Mouse (Mus musculus) adrenal gland, adult 8-10 months (tissue): ENCODE results near the gene Stkld1. TPM values are rescaled to one million over a fixed set of nuclear protein-coding genes. Genes with fewer than 3 reads are reported as not detected.
"Not testable (repeated sequence)": the region's sequence is repeated elsewhere in the genome, so short reads cannot be mapped to it uniquely, and the experiment has no call there.

Experiments
- DNase-seq: peaks from one replicate; pipeline ENCODE4 v3.0.0; 2022
- total RNA-seq, 4 experiments: library from RNA; stranded (reverse); gene quantifications; 2 replicates each; pipeline ENCODE4 v1.2.4; 2022

Stkld1 gene
- total RNA-seq = under 1 TPM in 2 of 4 experiments, not detected in 2; 0.75 to 0.77 TPM

DNA sequence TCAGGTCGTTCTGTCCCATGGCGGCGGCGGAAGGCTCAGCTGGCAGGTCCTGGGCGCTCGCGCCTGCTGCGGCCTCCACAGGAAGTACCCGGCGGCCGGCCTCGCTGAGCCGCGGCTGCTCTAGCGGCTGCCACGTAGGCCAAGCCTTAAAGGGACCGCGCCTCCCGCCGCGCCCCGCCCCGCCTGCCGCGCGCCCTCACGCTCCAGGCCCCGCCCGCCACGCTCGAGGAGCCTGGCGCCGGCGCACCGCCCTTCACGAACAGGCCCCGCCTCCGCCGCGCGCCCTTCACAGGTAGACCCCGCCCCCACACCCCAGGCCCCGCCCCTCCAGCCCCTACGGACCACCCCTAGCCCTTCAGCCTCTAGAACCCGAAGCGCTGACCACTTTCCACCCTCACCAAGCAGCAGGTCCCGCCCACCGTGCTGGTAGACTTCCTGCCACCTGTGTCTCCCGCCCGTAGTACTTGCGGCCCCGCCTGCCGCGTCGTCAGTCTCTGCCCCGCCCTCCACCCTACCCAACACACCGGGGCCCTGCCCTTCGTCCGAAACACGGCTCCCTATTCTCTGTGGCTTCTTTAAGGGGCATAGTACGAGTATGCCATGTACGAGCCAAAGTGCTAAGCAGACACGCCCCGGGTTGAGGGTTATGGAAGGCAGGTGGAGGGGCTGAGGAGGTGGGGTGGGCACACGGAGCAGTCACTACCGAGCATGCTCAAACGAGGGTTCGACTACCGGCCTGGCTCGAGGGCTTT is at the start of gene Stkld1, which contains the start of gene Surf4:
TSS of gene Stkld1 (plus strand) at position 744 of the 752 bp plus-strand sequence.
TSS of gene Surf4 (minus strand) at position 625 of the 752 bp plus-strand sequence.
- peak; percentile 93 for DNase-seq

DNA sequence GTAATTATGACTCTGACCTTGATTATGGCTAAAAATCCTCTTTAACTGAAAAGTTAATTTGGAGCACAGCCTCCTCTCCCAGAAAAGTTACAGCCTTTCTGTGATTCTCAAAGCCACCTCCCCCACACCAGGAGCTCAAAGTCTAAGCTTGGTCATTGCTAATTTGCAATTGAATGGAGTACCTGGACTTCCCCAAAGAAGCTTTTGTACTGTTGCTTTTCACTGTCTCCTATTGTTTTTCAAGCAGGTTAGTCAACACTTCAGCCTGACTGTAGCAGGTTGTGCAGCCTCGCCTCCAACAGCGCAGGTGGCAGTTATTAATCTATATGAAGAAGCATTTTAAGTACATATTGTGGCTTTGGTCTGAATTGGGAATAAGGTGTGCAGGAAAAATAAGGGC is 48.3 kb upstream of the Stkld1 start:
- DNase-seq = not testable (repeated sequence)

DNA sequence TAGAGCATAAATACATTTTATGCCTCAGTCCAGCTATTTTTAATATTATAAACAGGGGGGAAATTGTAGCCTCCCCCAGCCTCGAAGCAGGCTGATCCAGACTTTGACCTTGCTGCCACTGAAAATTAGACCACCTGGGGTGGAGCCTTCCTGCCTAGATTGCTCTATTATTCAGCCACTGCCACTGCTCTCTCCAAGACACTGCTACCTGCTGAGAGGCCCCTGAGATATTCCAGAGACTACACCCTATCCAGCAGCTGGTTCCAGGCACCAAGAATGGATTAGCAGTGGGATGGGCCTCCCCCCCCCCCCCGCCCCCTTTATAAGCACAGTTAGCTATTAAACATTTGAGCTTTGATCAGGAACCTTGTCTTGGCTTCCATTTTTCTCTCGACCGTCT is 47.7 kb upstream of the Stkld1 start:
- not testable (repeated sequence) for DNase-seq

DNA sequence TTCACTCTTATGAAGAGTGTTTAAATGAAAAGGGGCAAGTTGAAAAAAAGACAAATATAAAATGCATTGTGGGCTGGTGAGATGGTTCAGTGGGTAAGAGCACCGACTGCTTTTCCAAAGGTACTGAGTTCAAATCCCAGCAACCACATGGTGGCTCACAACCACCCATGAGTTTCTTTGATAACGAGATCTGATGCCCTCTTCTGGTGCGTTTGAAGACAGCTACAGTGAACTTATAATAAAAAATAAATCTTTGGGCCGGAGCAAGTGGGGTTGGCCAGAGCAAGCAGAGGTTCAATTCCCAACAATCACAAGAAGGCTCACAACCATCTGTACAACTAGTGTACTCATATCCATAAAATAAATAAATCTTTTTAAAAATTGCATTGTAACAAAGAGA is 37.9 kb upstream of the Stkld1 start:
- no peak for DNase-seq

DNA sequence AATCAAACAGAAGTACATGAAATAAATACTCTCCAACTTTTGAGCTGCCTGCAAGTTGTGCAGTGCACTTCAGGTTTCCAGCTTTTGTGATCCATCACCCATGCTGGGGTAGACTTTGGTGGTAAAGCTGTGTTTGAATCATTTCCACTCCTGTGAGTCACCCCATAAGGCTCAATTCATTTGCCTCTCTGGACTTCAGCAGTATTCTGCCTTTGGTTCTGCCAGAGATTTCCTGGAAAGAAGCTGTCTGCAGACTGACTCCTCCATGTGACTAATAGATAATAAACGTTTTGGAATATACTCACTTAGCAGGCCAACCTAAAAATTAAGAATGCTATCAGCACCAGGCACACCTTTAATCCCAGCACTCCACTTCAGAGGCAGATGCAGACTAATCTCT is 33.1 kb upstream of the Stkld1 start:
- no peak for DNase-seq

DNA sequence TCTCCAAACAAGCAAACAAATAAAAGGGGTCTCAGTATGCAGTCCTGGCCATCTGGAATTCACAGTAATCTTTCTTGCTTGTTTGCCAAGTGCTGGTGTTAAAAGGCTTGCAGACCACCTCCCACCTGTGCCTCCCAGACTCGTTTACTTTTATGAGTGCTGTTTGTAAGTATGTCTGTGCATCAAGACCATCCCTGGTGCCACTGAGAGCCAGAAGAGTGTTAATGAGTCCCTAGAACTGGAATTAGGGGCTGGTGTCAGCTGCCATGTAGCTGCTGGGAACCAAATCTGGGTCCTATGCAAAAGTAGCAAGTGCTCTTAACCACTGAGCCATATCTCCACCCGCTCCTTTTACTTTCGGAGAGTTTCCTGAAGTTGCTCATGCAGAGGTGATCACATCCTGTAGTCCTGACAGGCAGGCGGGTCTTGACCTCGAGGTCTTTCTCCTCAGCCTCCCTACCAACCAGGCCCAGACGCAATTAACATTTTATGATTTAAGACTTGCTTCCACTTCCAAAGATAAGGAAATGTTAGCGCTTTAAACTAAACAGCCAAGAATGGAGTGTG is 31.9 kb upstream of the Stkld1 start:
- no peak for DNase-seq

DNA sequence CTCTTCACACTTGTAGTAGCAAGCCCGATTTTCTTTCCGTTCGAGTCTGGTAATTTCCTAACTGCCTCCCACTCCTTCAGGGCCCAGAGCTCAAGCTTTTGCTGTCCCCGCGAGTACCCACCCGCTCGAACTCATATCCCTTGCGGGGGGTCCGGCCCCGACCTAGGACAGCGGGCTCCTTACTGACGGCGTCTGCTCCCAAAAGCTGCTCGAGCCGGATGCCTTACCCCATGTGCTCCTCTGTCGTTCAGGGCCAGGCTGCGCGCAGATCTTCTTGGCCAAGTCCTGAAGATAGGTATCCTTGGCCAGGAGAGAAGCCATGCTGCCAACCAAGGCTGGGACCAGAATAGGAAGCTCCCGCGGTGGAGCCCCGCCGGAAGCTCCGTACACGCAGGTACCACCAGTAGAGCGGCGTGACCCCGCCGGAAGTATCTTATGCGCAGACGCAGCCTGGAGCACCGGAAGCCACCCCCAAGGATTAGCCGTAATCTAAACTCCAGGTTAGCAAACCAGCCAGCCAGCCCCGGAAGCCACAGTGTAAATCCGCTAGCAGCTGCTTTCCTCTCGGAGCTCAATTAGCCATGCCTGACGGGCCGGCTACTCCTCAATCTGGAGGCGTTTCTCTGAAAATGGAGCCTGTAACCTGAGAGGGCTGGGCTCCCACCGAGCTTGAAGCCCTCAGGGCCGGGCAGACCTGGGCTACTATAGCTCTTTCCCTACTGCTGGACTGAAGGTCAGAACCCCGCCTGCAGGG is 31.2 kb upstream of the Stkld1 start, which contains the start of gene Surf6:
TSS of gene Surf6 (minus strand) at position 413 of the 754 bp plus-strand sequence.
- DNase-seq = peak; percentile 96

DNA sequence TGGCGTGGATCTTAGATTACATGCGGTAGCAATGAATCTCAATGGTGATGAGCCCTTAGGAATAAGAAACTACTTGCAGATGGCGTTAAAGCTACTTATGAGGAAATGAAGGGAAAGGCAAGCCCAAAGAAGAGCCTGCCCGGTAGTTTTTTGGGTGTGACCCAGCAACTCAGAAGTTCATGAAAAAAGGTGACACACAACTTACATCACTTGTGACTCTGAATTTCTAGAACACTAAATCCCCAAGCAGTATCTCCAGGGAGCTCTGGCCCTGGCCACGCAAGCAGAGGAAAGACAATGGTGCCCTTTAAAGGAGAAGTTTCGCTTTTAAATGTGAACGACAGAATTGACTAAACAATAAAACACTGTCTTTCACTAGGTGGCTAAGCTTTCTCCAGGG is 30.5 kb upstream of the Stkld1 start:
- DNase-seq = no peak

DNA sequence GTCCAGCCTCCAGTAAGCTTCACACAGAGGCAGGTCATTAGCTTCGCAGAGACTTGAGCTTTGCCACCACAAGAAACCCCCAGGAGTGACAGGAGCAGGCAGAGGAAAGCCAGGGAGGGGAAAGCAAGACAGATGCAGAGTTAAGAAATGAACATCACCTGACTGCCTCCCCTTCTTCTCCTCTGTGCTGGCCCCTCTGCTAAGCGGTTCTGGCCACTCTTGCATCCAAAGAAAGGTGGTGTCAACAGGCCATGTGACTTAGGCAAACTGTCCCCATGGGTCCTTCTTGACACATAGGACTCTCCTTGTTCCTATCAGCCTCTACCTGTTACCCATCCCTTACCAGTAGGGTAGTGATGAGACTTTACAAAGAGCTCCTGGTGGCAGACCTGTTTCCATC is 27.9 kb upstream of the Stkld1 start:
- DNase-seq = no peak

DNA sequence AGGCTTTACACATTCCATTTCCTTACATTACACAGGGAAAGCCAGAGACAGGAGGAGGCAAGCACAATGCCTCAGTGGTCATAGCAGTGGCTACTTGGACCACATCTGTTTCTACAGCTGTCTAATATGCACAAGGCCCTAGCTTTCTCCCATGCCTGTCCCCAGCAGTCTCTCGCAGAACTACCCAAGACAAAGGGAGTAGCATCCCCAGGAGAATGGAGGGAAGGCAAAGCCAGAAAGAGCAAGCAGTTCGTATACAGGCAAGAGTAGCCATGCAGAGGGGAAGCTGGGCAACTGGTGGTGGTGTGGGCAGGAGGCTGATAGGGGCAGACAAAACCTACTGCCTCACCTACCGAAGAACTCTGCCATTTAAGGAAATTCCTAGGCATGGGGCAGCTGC is 27.4 kb upstream of the Stkld1 start:
- no peak for DNase-seq

DNA sequence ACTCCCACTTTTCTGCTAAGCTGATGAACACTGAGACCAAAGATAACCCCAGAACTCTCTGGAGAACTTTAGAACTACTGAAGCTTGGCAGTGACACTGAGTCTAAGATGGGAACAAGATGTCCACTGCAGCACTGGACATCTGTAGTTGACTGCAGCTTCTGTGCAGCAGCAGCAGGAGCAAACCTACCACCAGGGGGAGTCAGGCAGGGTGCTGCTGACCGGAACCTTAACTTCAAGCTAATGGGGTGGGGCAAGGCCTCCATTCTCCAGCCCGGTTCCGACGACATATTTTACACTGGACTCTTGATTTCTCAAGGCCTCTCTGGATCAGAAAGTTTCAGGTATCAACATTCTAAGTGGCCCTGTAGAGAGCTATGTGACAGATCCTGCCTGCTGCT is 26.7 kb upstream of the Stkld1 start:
- DNase-seq = no peak

DNA sequence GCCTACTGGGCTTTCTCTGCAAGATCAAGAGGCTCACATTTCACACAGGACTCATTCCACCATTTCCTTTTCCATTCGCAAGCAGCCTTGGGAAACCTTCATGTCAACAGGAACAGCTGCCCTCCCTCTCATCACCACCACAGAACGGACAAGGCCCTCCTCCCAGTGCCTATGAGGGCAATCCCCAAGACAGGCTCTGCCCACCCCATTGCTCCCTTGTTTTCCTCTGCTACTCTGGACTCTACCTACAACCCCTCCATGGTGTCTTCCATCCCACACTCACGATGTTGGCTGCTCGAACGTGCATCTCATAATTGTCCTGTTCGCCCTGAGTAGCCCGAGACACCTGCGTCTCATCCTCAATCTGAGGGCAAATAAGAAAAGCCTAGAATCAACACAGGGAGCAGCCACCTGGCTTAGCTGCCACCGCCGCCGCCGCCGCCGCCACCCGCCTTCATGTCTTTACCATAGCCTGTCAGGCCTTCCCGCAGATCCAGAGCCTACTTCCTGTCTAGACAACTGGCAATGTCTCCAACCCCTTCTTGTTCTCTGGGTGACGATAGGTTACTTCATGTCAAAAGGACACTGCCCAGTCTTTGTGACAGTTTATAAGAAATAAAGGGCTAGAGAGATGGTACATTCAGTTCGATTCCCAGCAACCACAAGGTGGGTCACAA is 25.0 kb upstream of the Stkld1 start:
- DNase-seq = no peak

DNA sequence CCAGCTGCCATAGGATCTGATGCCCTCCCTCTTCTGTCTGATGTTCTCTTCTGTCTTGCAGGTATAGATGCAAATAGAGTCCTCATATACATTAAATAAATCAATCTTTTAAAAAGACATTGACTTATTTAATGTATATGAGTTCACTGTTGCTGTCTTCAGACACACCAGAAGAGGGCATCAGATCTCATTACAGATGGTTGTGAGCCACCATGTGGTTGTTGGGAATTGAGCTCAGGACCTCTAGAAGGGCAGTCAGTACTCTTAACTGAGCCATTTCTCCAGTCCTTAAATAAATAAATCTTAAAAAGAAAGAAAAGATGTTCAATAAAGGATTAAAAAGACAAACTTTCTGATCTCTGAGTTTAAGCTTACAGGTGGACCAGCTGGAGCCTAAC is 24.5 kb upstream of the Stkld1 start:
- DNase-seq = no peak

DNA sequence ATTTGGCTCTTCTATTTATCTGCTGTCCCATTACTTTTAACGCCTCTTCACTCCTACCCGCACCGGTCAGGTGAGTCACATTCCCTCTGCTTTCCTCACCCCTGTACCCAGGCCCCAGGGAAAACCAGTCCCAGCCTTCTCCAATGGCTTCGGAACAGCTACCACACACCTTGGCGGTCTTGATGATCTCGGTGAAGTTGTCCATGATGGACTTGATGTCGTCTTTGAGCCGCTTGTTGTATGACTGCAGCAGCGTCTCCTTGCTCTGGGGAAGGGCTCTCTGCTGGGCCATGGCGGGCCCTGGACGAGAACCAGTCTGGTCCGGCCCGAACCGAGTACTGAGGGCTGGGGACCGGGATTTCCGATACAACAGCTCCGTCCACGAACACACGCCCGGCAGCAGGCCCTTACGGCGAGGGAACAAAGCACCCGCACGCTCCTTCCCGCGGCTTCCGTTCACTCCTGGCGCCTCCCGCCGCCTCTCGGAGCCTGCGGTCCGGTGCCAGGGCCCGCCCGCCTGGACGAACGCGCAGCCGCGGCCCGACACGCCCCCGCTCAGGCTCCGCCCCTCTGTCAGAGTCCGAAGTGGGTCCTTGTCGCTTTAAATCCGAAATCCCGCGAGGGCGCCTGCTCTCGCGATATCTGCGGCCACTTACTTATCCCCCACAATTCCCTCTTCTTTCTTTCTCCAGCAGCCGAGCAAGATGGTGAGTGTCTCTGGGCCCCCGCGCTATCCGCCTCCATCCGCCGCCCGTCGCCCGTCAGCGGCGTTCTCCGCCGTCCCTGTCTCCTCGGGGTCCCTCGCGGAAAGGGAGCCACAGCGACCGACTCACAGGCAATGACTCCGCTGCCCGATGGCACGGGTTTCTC is 23.5 kb upstream of the Stkld1 start, which contains the start of the genes Med22 and Rpl7a:
TSS of gene Med22 (minus strand) at position 554 of the 870 bp plus-strand sequence.
TSS of gene Rpl7a (plus strand) at position 641 of the 870 bp plus-strand sequence.
- peak; percentile 99 for DNase-seq

DNA sequence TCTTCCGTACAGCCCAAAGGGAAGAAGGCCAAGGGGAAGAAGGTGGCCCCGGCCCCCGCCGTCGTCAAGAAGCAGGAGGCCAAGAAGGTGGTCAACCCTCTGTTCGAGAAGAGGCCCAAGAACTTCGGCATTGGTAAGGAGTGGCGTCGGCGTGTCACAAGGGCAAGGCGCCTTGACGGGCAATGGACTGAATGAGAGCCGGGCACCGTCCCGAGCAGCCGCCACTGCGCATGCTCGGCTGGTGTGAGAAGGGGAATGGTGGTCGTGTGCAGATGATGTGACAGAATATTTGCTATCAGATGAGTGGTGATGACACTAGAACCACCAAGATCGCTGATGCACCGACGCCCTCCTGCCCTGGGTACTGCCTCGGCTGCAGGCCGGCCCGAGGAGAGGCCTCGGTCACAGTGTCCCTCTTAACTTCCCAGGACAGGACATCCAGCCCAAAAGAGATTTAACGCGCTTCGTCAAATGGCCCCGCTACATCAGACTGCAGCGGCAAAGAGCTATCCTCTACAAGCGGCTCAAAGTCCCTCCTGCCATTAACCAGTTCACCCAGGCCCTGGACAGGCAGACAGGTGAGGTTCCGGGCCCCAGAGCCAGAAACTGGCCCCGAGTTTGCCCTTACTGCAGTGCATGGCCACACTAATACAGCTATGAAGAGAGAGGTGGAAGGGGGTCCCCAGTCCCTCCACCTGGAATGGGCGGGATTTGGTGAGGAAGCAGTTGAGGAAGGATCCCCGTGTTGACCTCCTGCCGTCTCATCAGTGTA is 22.7 kb upstream of the Stkld1 start:
- DNase-seq = no peak

DNA sequence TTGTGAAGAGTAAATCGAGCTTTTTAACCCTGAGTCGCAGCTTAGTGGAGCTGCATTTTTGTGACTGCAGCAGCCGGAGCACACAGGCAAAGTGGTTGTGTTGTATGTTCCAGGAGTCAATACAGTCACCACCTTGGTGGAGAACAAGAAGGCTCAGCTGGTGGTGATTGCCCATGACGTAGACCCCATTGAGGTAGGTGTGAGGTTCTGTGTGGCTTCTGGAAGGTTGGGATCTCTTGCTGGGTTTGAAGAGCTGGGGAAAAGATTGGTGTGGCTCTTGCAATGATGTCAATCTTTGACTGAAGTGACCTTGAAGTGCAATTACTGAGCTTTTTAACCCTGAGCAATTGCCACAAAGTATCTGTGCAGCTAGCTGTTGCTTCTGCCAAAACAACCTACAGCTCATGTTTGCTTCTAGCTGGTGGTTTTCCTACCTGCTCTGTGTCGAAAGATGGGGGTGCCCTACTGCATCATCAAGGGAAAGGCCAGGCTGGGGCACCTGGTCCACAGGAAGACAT is 21.5 kb upstream of the Stkld1 start:
- DNase-seq = no peak

DNA sequence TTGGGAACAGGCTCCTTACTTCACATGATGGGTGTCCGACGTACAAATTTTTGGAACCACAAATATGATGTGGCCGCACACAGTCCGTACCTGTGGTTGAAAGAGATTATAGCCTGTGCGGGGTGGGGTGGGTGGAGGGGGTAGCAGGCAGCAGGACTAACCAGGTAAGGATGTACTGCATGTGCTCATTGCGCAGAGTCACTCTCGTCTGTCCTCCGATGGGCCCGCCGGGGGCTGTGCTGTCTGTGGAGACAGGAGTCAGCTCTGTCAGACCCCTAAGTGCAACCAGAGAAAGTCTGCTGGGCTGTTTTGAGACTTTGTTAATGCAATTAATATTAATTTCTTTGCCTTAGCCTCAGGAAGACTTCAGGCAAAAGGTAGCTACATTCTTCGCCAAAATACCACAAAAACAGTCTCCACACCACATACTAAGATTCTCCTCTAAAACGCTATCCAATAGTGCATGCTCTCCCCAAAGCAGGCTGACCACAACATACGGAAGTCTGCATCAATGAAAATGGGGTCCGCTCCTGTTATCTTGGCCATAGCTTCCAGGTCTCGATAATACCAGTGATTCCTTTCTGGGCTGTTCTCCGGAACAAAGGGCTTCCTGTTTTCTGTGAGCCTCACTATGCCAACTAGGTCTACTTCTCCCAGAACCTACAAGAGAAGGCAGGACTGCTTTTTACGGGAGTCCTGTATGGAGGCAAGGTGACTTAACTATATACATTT is 20.3 kb upstream of the Stkld1 start:
- DNase-seq = no peak

DNA sequence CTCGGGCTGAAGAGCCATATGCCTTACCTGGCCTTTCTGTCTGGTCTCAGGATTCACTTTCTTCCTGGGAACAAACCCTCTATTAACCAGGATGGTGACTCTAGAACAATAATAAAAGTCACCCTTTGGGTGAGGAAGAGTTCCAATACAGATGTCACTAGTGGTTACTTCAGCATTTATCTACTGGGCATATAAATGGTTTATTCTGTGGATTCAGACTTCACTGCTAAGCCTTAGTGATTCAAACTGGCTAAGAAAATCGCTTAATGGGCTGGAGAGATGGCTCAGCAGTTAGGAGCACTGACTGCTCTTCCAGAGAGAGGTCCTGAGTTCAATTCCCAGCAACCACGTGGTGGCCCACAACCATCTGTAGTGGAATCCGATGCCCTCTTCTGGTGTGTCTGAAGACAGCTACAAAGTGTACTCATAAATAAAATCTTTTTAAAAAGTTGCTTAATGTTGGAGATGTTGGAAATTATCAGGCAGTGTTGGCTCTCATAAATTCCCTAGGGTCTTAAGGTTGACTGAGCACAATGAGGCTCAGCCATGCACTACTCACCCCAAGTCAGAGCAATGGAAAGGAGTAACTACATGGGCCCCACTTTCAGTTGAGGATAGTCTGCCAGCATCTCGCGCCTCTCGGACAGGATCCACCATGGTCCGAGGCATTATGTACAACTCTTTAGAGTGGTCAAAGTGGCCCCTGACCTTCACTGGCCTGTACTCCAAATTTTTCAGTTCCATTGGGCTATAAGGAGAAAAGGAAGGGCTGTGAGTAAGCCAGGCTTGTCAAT is 19.5 kb upstream of the Stkld1 start:
- DNase-seq = no peak
